Mouse (Mus musculus) neural tube, embryonic 13.5 days (tissue): ENCODE measurements around the gene Eif2a. TPM values are rescaled to one million over a fixed set of nuclear protein-coding genes. Genes with fewer than 3 reads are reported as not detected.

Experiments
- ATAC-seq: fragments of 200-750 bp; cut with Nextera tagmentation; 2 replicates; pipeline ENCODE4 v1.8.0; 2017; ENCODE audit warnings: low read depth, mild to moderate bottlenecking, moderate TSS enrichment, moderate library complexity
- H3K27ac ChIP-seq: fragments of 300-500 bp; sonication (generic); replicated peaks from 2 replicates; pipeline ENCODE4 v1.5.1; 2015; ENCODE audit warnings: moderate library complexity, mild to moderate bottlenecking, inconsistent platforms
- H3K27me3 ChIP-seq: fragments of 300-500 bp; sonication (generic); 2 replicates; pipeline ENCODE4 v1.6.1; 2015; ENCODE audit warnings: mild to moderate bottlenecking, inconsistent platforms
- H3K36me3 ChIP-seq: fragments of 300-500 bp; sonication (generic); 2 replicates; pipeline ENCODE4 v1.6.1; 2015; ENCODE audit warnings: mild to moderate bottlenecking, inconsistent platforms
- H3K4me1 ChIP-seq: fragments of 300-500 bp; sonication (generic); replicated peaks from 2 replicates; pipeline ENCODE4 v1.6.1; 2015; ENCODE audit warnings: inconsistent platforms
- H3K4me2 ChIP-seq: fragments of 300-500 bp; sonication (generic); 2 replicates; pipeline ENCODE4 v1.6.1; 2015; ENCODE audit warnings: inconsistent platforms, mild to moderate bottlenecking, moderate library complexity
- H3K4me3 ChIP-seq: fragments of 300-500 bp; sonication (generic); 2 replicates; pipeline ENCODE4 v1.5.1; 2015; ENCODE audit warnings: mild to moderate bottlenecking, inconsistent platforms
- H3K9ac ChIP-seq: fragments of 300-500 bp; sonication (generic); 2 replicates; pipeline ENCODE4 v1.6.1; 2015; ENCODE audit warnings: moderate library complexity, mild to moderate bottlenecking, inconsistent platforms
- H3K9me3 ChIP-seq: fragments of 300-500 bp; sonication (generic); 2 replicates; pipeline ENCODE4 v1.6.1; 2016; ENCODE audit warnings: inconsistent platforms
- WGBS: fragments of 180-500 bp; shearing (Covaris S2); methylation state at CpG from one replicate; pipeline ENCODE4 v1.1.7; 2015; 5-methylcytosine and 5-hydroxymethylcytosine counted together
- polyA plus RNA-seq: library from polyadenylated mRNA; unstranded; fragments of >200 nt; fragmentation: Nextera tagmentation; extraction: Ambion mirVana; gene quantifications from 2 replicates; pipeline ENCODE4 v1.2.1, GENCODE M21; 2015

Eif2a gene
- polyA plus RNA-seq, 1 experiment from 2014 or later: 44.1 TPM

GRCm38 (mm10) chr3:58525166-58525565 lies 455 bp upstream of the Eif2a start:
- Histone ChIP-seq H3K4me3 (peak overlapping the region; percentile 96), H3K4me2 (peak overlapping the region; percentile 85), H3K9me3 (no peaks in the 10 kb centered on the region), H3K36me3 (peaks cover 21% of the 10 kb centered on the region), H3K27me3 (no peaks in the 10 kb centered on the region), H3K4me1 (peaks cover 30% of the 10 kb centered on the region), H3K9ac (peak overlapping the region; percentile 92), H3K27ac (peak overlapping the region; percentile 93)
- ATAC-seq: no peak; the same call in 1 of the 2 replicates
- WGBS: under 1% methylated on average over 40 of the region's 40 CpGs

GRCm38 (mm10) chr3:58526408-58526737 lies 752 bp downstream of the Eif2a start:
- peak overlapping the region; percentile 72; the same call in 1 of the 2 replicates for H3K27ac ChIP-seq

GRCm38 (mm10) chr3:58536573-58536972 lies 11.0 kb downstream of the Eif2a start:
- H3K9me3 ChIP-seq: no peaks in the 10 kb centered on the region
- H3K4me3 ChIP-seq: no peak overlapping the region
- 92% methylated on average over 3 of the region's 3 CpGs for WGBS
- H3K36me3 ChIP-seq: peaks cover 62% of the 10 kb centered on the region
- no peaks in the 10 kb centered on the region for H3K4me1 ChIP-seq
- no peak overlapping the region for H3K4me2 ChIP-seq
- no peak for ATAC-seq
- H3K9ac ChIP-seq: no peak overlapping the region
- H3K27ac ChIP-seq: no peak overlapping the region
- H3K27me3 ChIP-seq: no peaks in the 10 kb centered on the region

More at GRCm38 (mm10) chr3:58526408-58526737, 752 bp downstream of the Eif2a start:
- no peak for ATAC-seq
- Histone ChIP-seq H3K9me3 (no peaks in the 10 kb centered on the region), H3K4me2 (peak overlapping the region; percentile 65), H3K4me3 (peak overlapping the region; percentile 96), H3K9ac (peak overlapping the region; percentile 92), H3K4me1 (peaks cover 30% of the 10 kb centered on the region), H3K36me3 (peaks cover 19% of the 10 kb centered on the region), H3K27me3 (no peaks in the 10 kb centered on the region)
- whole genome bisulfite sequencing: 4% methylated on average over 4 of the region's 4 CpGs

GRCm38 (mm10) chr3:58552001-58552811 lies 26.6 kb downstream of the Eif2a start:
- 78% methylated on average over 1 of the region's 1 CpGs for WGBS
- no peak for ATAC-seq

GRCm38 (mm10) chr3:58556649-58557048 lies 31.0 kb downstream of the Eif2a start:
- H3K9ac ChIP-seq: no peak overlapping the region
- no peaks in the 10 kb centered on the region for H3K27me3 ChIP-seq
- H3K36me3 ChIP-seq: peaks cover 64% of the 10 kb centered on the region
- H3K4me3 ChIP-seq: no peak overlapping the region
- 86% methylated on average over 7 of the region's 7 CpGs for WGBS
- H3K9me3 ChIP-seq: no peaks in the 10 kb centered on the region
- no peak for ATAC-seq
- H3K4me1 ChIP-seq: no peaks in the 10 kb centered on the region
- H3K27ac ChIP-seq: no peak overlapping the region
- no peak overlapping the region for H3K4me2 ChIP-seq

More at GRCm38 (mm10) chr3:58552001-58552811, 26.6 kb downstream of the Eif2a start:
- Histone ChIP-seq H3K36me3 (peaks cover 83% of the 10 kb centered on the region), H3K4me2 (no peak overlapping the region), H3K9ac (no peak overlapping the region), H3K4me1 (no peaks in the 10 kb centered on the region), H3K4me3 (no peak overlapping the region), H3K27ac (no peak overlapping the region), H3K9me3 (no peaks in the 10 kb centered on the region), H3K27me3 (no peaks in the 10 kb centered on the region)

GRCm38 (mm10) chr3:58559887-58560286 lies 34.3 kb downstream of the Eif2a start:
- peaks cover 34% of the 10 kb centered on the region for H3K36me3 ChIP-seq
- H3K9me3 ChIP-seq: no peaks in the 10 kb centered on the region
- no peak overlapping the region for H3K27ac ChIP-seq
- no peaks in the 10 kb centered on the region for H3K4me1 ChIP-seq
- H3K4me3 ChIP-seq: no peak overlapping the region
- 32% methylated on average over 2 of the region's 2 CpGs for WGBS
- no peak for ATAC-seq
- no peak overlapping the region for H3K9ac ChIP-seq
- H3K4me2 ChIP-seq: no peak overlapping the region
- no peaks in the 10 kb centered on the region for H3K27me3 ChIP-seq

GRCm38 (mm10) chr3:58561437-58561836 lies 35.8 kb downstream of the Eif2a start:
- no peak overlapping the region for H3K27ac ChIP-seq
- no peaks in the 10 kb centered on the region for H3K9me3 ChIP-seq
- no peak overlapping the region for H3K4me3 ChIP-seq
- H3K27me3 ChIP-seq: no peaks in the 10 kb centered on the region
- peaks cover 19% of the 10 kb centered on the region for H3K36me3 ChIP-seq
- no peaks in the 10 kb centered on the region for H3K4me1 ChIP-seq
- no peak overlapping the region for H3K4me2 ChIP-seq
- no peak for ATAC-seq
- whole genome bisulfite sequencing: 45% methylated on average over 2 of the region's 2 CpGs
- H3K9ac ChIP-seq: no peak overlapping the region

- Histone ChIP-seq H3K4me2 (no peak overlapping the region), H3K27ac (no peak overlapping the region), H3K27me3 (no peaks in the 10 kb centered on the region), H3K4me1 (peaks cover under 1% of the 10 kb centered on the region; the same call in 1 of the 2 replicates), H3K4me3 (no peak overlapping the region), H3K9ac (no peak overlapping the region), H3K36me3 (no peaks in the 10 kb centered on the region), H3K9me3 (no peaks in the 10 kb centered on the region)
- no peak for ATAC-seq
- WGBS: 87% methylated on average over 3 of the region's 3 CpGs
These were observed 45.2 kb downstream of the Eif2a start for GRCm38 (mm10) chr3:58570821-58571220.

GRCm38 (mm10) chr3:58576137-58577066 lies 50.8 kb downstream of the Eif2a start, which contains the start of gene Selenot:
Selenot (plus strand) TSS chr3:58576636.
- Histone ChIP-seq H3K27me3 (no peaks in the 10 kb centered on the region), H3K27ac (peak within 1 kb of the TSS; percentile 100), H3K9me3 (no peaks in the 10 kb centered on the region), H3K4me3 (peak within 1 kb of the TSS; percentile 91), H3K9ac (peak within 1 kb of the TSS; percentile 99), H3K36me3 (peaks cover 6% of the 10 kb centered on the region; the same call in 1 of the 2 replicates), H3K4me1 (peaks cover 26% of the 10 kb centered on the region), H3K4me2 (peak within 1 kb of the TSS; percentile 70)
- 1% methylated on average over 59 of the region's 59 CpGs for WGBS
- ATAC-seq: peak; percentile 95

GRCm38 (mm10) chr3:58577067-58577503 lies 51.5 kb downstream of the Eif2a start:
- H3K4me1 ChIP-seq: peaks cover 31% of the 10 kb centered on the region
- peak overlapping the region; percentile 70 for H3K4me2 ChIP-seq
- H3K9ac ChIP-seq: peak overlapping the region; percentile 99
- peak; percentile 87 for ATAC-seq
- H3K9me3 ChIP-seq: no peaks in the 10 kb centered on the region
- under 1% methylated on average over 36 of the region's 36 CpGs for WGBS
- H3K4me3 ChIP-seq: peak overlapping the region; percentile 91
- H3K27me3 ChIP-seq: no peaks in the 10 kb centered on the region
- H3K36me3 ChIP-seq: peaks cover 6% of the 10 kb centered on the region; the same call in 1 of the 2 replicates
- peak overlapping the region; percentile 100 for H3K27ac ChIP-seq

- Histone ChIP-seq H3K27ac (peak overlapping the region; percentile 100), H3K4me3 (peak overlapping the region; percentile 91), H3K9ac (peak overlapping the region; percentile 99), H3K4me1 (peaks cover 36% of the 10 kb centered on the region), H3K36me3 (peaks cover 6% of the 10 kb centered on the region; the same call in 1 of the 2 replicates), H3K27me3 (no peaks in the 10 kb centered on the region), H3K9me3 (no peaks in the 10 kb centered on the region), H3K4me2 (peak overlapping the region; percentile 70)
- WGBS: 21% methylated on average over 8 of the region's 8 CpGs
- no peak for ATAC-seq
These were observed 52.0 kb downstream of the Eif2a start for GRCm38 (mm10) chr3:58577506-58578050.
